Mouse (Mus musculus): ENCODE results near the gene Prpf3.
"Not testable (repeated sequence)": the region's sequence is repeated elsewhere in the genome, so short reads cannot be mapped to it uniquely, and the experiment has no call there.

Gene Prpf3

GRCm38 (mm10) chr3:95879063-95879462 is 23.4 kb upstream of the Prpf3 start:
- no peak for DNase-seq

- no peak for DNase-seq
Measured at GRCm38 (mm10) chr3:95872048-95872447, 16.4 kb upstream of the Prpf3 start.

GRCm38 (mm10) chr3:95871392-95871867 is 15.7 kb upstream of the Prpf3 start, which contains the start of gene Mrps21:
Mrps21 (minus strand) TSS chr3:95871519.
- DNase-seq, result peak; percentile 92

GRCm38 (mm10) chr3:95870976-95871375 is 15.3 kb upstream of the Prpf3 start:
- no peak for DNase-seq

DNA sequence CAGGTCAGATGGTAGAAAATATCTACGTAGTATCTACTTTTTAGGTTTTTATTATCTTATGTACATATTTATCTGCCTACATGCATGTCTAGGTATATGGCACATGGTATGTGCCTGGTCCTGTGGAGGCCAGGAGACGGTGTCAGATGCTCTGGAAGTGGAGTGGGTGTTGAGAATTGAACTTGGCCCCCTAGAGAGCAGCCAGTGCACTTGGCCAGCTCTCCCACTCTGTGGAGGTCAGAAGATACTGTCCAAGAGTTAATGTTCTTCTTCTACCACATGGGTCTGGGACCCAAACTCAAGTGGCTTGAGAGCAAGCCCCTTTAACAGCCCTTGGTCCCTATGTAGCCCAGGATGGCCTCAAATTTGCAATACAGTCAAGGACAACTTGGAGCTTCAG is 11.7 kb upstream of the Prpf3 start:
- no peak for DNase-seq

DNA sequence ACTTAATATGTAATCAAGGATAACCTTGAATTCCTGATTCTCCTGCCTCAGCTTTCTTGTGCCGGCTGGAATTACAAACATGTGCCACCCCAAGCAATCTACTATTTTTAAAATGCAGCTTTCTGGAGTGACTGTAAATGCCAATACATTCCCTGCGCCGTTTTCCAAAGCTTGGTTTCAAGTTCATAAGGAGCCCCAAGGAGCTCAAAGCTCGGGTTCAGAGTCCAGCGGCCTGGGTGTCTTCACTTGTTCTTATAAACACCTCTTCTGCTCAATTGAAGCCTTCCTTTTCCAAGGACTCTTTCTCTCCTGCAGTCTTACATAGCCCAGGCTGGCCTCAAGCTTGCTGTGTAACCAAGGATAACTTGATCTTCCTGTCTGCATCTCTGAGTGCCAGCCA is 10.4 kb upstream of the Prpf3 start:
- peak; percentile 57 for DNase-seq

- no peak for DNase-seq
Measured at GRCm38 (mm10) chr3:95865571-95865970, 9.9 kb upstream of the Prpf3 start.

DNA sequence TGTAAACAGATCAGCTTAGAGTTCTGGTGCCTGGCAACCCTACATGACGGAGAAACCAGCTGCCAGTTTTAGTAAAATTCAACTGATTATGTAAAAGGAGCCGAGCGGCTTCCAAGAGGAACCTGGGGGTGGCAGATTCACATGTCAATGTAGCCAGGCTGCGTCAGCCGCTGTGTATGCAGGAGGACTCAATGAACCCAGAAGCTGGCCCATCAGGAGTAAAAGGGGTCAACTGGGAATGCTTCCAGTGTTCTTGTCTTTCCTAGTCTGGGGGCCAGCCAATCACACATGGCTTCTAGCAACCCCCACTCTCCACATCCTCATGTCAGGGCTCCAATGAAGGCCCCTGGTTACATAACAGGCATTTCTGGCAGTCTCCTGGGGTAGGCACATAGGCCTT is 9.4 kb upstream of the Prpf3 start:
- DNase-seq, result peak; percentile 66

GRCm38 (mm10) chr3:95863578-95863977 is 7.9 kb upstream of the Prpf3 start:
- DNase-seq, result no peak

DNA sequence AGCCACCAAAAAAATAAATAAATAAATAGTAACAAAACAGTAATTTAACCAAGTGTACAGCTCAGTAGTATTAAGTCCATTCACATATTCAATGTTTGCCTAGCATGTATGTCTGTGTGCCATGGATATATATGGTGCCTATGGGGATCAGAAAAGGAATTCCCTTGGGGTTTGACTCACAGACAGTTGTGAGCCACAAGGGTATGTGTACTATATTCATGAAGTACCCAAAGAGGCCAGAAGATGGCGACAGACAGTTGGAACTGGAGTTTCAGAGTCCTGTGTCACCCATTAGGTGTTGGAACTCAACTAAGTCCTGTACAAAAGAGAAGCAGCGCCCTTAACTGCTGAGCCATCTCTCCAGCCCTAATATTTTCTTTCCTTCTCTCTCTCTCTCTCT is 6.1 kb upstream of the Prpf3 start:
- DNase-seq, result peak; percentile 91

GRCm38 (mm10) chr3:95861216-95861615 is 5.5 kb upstream of the Prpf3 start:
- DNase-seq, result no peak

DNA sequence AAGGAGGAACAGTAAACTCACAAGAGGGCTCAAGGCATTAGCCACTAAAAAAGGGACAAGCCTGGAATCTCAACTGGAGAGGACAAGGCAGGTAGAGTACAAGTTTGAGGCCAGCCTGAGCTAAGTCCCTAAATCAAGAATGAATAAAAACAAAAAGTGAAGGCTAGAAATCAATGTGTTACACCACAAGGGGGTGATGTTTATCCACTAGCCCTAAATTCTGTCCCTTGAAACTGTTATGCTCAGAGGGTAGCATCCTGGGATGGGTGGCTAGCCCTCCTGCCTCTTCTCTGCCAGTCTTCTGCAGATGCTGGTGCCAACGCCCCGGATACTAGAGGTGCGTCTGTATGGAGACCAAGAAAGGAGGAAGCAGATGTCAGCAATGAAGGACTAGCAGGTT is 4.6 kb upstream of the Prpf3 start:
- DNase-seq, result no peak

DNA sequence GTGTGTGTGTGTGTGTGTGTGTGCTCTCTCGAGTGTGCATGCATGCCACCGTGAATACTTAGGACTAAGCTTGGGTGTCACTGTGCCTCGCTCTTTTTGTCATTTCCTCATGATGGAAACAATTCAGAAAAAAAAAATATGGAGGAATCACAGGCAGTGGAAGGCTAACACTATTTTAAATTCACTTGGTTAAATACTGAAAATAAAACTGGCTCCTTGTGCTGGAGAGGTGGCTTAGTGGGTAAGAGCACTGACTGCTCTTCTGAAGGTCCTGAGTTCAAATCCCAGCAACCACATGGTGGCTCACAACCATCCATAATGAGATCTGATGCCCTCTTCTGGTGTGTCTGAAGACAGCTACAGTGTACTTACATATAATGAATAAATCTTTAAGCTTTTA is 2.6 kb upstream of the Prpf3 start:
- DNase-seq, result not testable (repeated sequence)

DNA sequence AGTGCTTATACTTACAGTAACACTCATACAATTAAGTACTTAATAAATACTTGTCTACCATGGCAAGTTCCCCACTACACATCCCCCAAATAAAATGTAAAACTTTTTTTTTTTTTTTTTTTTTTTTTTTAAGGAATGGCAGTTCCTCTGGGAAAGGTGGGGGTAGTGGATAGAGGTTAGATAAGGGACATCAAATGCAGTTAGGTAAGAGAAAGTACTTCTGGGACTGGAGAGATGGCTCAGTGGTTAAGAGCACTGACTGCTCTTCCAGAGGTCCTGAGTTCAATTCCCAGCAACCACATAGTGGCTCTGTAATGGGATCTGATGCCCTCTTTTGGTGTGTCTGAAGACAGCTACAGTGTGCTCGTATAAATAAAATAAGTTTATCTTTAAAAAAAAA is 1.4 kb upstream of the Prpf3 start:
- DNase-seq, result not testable (repeated sequence)

DNA sequence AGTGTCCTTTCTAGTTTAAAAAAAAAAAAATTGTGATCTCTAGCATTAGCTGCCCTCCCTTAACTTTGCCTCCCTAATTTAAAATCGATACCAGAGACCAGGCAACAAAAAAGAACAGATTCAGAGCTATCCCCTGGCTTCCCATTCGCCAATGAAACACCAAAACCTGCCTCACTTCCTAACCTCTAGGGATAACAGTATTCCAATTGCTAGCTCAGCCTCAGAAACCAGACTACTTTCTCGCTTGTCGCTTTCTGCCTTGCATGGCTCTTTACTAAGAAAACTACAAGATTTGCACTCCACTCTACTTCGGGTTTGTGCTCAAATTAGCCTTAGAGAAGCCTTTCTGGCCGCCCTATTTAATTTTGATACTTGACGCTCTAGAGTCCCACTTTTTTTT is 430 bp upstream of the Prpf3 start:
- DNase-seq, result no peak

DNA sequence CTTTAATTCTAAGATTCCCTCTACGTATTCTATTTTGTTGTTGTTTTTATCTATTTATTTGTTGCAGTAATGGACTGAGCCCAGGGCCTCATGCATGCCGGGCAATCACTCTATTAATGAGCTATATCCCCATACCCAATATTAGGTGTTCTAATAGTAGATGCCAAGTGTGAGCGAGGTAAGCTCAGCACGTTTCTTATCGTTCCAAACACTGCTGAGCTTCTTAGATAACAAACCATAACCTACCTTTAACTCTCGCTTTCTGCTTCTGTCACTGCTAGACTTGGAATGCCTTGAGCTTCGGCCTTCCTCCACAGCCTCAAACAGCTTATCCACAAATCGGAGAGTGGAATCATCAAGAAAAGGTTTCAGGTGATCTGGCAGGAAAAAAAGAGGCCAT is 4.4 kb downstream of the Prpf3 start:
- no peak for DNase-seq

DNA sequence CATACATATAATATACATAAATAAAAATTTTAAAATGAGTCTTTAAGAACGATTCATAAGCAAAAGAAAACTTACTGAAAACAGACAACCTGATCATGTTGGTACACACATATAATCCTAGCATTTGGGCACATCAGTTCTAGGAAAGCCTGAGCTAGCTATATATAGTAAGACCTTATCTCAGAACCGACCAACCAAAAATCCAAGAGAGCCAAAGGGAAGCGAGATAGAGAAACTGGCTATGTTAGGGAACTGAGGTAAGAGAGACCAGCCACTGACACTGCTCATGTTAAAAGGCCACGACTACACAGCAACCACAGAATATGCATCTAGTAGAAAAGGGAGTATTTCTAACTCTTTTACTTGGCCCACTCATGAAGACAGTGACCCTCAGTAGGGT is 5.1 kb downstream of the Prpf3 start:
- DNase-seq, result no peak

GRCm38 (mm10) chr3:95842503-95843214 is 13.0 kb downstream of the Prpf3 start:
- no peak for DNase-seq

DNA sequence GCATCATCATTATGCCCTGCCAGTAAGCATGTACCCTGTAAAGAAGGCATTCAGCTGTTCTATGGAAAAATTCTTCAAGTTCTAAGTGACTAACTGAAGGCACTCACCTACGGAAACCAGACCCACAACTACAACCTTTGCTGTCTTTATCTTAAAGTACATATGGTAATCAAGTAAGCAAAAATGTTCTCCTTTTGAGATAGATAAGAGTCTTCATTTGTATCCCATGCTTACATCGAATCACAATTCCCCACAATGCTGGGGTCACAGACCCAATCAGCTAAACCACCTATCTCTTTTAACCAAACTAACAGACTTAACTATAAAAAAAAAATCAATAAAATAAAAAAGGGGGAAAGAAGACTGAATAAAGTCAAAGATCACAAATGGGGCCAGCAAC is 16.4 kb downstream of the Prpf3 start:
- no peak for DNase-seq

GRCm38 (mm10) chr3:95829053-95829452 is 26.6 kb downstream of the Prpf3 start:
- no peak for DNase-seq

DNA sequence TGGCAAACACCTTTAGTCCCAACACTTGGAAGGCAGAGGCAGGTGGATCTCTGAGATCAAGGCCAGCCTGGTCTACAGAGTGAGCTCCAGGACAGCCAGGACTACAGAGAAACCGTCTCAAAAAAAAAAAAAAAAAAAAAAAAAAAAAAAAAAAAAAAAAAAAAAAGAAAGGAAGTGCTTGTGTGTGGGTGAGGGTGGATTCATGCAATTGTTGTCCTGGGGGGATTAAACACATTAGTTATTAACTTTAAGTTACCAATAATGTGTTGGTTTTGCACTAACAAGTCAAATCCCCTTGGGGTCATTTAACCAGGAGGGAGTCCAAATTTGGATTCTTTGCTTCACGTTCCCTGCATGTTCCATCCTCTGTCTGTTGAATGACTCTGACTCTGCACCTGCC is 29.4 kb downstream of the Prpf3 start:
- no peak for DNase-seq

DNA sequence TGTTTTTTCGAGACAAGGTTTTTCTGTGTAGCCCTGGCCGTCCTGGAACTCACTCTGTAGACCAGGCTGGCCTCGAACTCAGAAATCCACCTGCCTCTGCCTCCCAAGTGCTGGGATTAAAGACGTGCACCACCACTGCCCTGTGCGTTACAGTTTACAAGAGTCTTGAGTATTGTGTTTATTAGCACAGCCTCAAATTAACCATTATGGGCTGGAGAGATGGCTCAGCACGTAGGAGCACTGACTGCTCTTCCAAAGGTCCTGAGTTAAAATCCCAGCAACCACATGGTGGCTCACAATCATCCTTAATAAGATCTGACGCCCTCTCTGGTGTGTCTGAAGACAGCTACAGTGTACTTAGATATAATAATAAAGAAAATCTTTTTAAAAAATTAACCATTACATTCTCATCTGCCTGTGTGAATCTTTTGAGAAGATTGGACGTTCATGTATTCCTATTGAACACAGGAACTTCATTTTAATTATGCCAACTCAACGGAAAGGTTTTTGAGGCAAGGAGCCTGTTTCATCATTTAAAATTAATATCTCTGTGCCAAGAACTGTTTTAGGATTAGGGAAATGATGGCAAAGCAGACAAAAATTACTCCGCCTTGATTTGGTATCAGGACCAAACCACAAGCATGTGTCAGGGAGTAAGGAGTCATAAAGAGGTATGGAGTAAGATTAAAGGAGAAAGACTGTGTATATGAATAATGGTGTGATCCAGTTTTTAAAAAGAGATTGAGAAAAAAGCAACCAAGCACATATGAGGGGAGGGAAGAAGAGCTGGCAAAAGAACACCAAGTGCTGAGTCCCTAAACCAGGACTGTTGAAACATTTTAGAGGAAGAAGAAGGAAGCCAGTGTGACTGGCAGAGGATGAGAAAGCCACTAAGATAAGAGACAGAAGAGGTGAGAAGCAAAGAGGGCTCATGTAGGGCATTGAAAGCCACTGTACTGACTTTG is 35.4 kb downstream of the Prpf3 start:
- DNase-seq, result no peak

- DNase-seq, result peak; percentile 100
Measured at GRCm38 (mm10) chr3:95819351-95819985, 36.2 kb downstream of the Prpf3 start.

Measured in kidney, postnatal 14 days (tissue).